Mouse (Mus musculus): ENCODE data around the gene Rph3a. TPM values are rescaled to one million over a fixed set of nuclear protein-coding genes. Genes with fewer than 3 reads are reported as not detected.
"Not testable (repeated sequence)": the region's sequence is repeated elsewhere in the genome, so short reads cannot be mapped to it uniquely, and the experiment has no call there.

Rph3a gene
- polyA plus RNA-seq, 1 experiment from 2014 or later: 0.10 TPM

GRCm38 (mm10) chr5:120906791-120907733 is 102.8 kb downstream of the Rph3a start, which contains the start of gene Oas1a:
Oas1a (minus strand) TSS chr5:120907521.
- H3K9ac ChIP-seq (ENCODE audit: low read length); H3K4me3 ChIP-seq (ENCODE audit: low read length); H3K9me3 ChIP-seq (ENCODE audit: control insufficient read depth, low read length); ATAC-seq (ENCODE audit: low read depth); H3K27ac ChIP-seq (ENCODE audit: low read length); H3K4me2 ChIP-seq (ENCODE audit: low read depth, low read length); H3K36me3 ChIP-seq (ENCODE audit: control insufficient read depth, insufficient read depth, low read length); H3K27me3 ChIP-seq (ENCODE audit: control insufficient read depth, insufficient read depth, low read depth, low read length); H3K4me1 ChIP-seq (replicated peaks; ENCODE audit: control insufficient read depth, insufficient read depth, low read length): not testable (repeated sequence)
- 37% methylated on average over 7 of the region's 12 CpGs for WGBS

- Histone ChIP-seq H3K4me1 (replicated peaks; ENCODE audit: control insufficient read depth, insufficient read depth, low read length) (no peaks in the 10 kb centered on the region), H3K9me3 (ENCODE audit: control insufficient read depth, low read length) (no peaks in the 10 kb centered on the region), H3K36me3 (ENCODE audit: control insufficient read depth, insufficient read depth, low read length) (no peaks in the 10 kb centered on the region), H3K4me2 (ENCODE audit: low read depth, low read length) (no peak overlapping the region), H3K27me3 (ENCODE audit: control insufficient read depth, insufficient read depth, low read depth, low read length) (no peaks in the 10 kb centered on the region), H3K27ac (ENCODE audit: low read length) (no peak overlapping the region), H3K4me3 (ENCODE audit: low read length) (no peak overlapping the region), H3K9ac (ENCODE audit: low read length) (no peak overlapping the region)
- no peak for ATAC-seq (ENCODE audit: low read depth)
- 89% methylated on average over 5 of the region's 5 CpGs for WGBS
Observed at GRCm38 (mm10) chr5:120902056-120902455, 107.8 kb downstream of the Rph3a start.

GRCm38 (mm10) chr5:120900666-120901065 is 109.2 kb downstream of the Rph3a start:
- Histone ChIP-seq H3K4me2 (ENCODE audit: low read depth, low read length) (no peak overlapping the region), H3K9ac (ENCODE audit: low read length) (no peak overlapping the region), H3K36me3 (ENCODE audit: control insufficient read depth, insufficient read depth, low read length) (no peaks in the 10 kb centered on the region), H3K27ac (ENCODE audit: low read length) (no peak overlapping the region), H3K27me3 (ENCODE audit: control insufficient read depth, insufficient read depth, low read depth, low read length) (no peaks in the 10 kb centered on the region), H3K9me3 (ENCODE audit: control insufficient read depth, low read length) (no peaks in the 10 kb centered on the region), H3K4me1 (replicated peaks; ENCODE audit: control insufficient read depth, insufficient read depth, low read length) (no peaks in the 10 kb centered on the region), H3K4me3 (ENCODE audit: low read length) (no peak overlapping the region)
- no peak for ATAC-seq (ENCODE audit: low read depth)
- WGBS: 48% methylated on average over 1 of the region's 1 CpGs

GRCm38 (mm10) chr5:120898726-120899125 is 111.2 kb downstream of the Rph3a start:
- Histone ChIP-seq H3K9ac (ENCODE audit: low read length) (no peak overlapping the region), H3K4me1 (replicated peaks; ENCODE audit: control insufficient read depth, insufficient read depth, low read length) (no peaks in the 10 kb centered on the region), H3K9me3 (ENCODE audit: control insufficient read depth, low read length) (no peaks in the 10 kb centered on the region)

GRCm38 (mm10) chr5:120898307-120898706 is 111.6 kb downstream of the Rph3a start:
- 78% methylated on average over 6 of the region's 6 CpGs for WGBS
- H3K36me3 ChIP-seq (ENCODE audit: control insufficient read depth, insufficient read depth, low read length): no peaks in the 10 kb centered on the region
- no peak overlapping the region for H3K27ac ChIP-seq (ENCODE audit: low read length)
- no peaks in the 10 kb centered on the region for H3K9me3 ChIP-seq (ENCODE audit: control insufficient read depth, low read length)
- H3K9ac ChIP-seq (ENCODE audit: low read length): no peak overlapping the region
- no peak for ATAC-seq (ENCODE audit: low read depth)
- H3K4me3 ChIP-seq (ENCODE audit: low read length): no peak overlapping the region
- no peak overlapping the region for H3K4me2 ChIP-seq (ENCODE audit: low read depth, low read length)
- no peaks in the 10 kb centered on the region for H3K4me1 ChIP-seq (replicated peaks; ENCODE audit: control insufficient read depth, insufficient read depth, low read length)
- H3K27me3 ChIP-seq (ENCODE audit: control insufficient read depth, insufficient read depth, low read depth, low read length): no peaks in the 10 kb centered on the region

More at GRCm38 (mm10) chr5:120898726-120899125, 111.2 kb downstream of the Rph3a start:
- Histone ChIP-seq H3K4me2 (ENCODE audit: low read depth, low read length) (no peak overlapping the region), H3K36me3 (ENCODE audit: control insufficient read depth, insufficient read depth, low read length) (no peaks in the 10 kb centered on the region), H3K27me3 (ENCODE audit: control insufficient read depth, insufficient read depth, low read depth, low read length) (no peaks in the 10 kb centered on the region), H3K4me3 (ENCODE audit: low read length) (no peak overlapping the region), H3K27ac (ENCODE audit: low read length) (no peak overlapping the region)
- no peak for ATAC-seq (ENCODE audit: low read depth)

GRCm38 (mm10) chr5:120895231-120895900 is 114.5 kb downstream of the Rph3a start:
- H3K4me3 ChIP-seq (ENCODE audit: low read length): no peak overlapping the region
- no peaks in the 10 kb centered on the region for H3K27me3 ChIP-seq (ENCODE audit: control insufficient read depth, insufficient read depth, low read depth, low read length)
- H3K27ac ChIP-seq (ENCODE audit: low read length): no peak overlapping the region
- H3K4me2 ChIP-seq (ENCODE audit: low read depth, low read length): no peak overlapping the region
- WGBS: 82% methylated on average over 11 of the region's 11 CpGs
- no peaks in the 10 kb centered on the region for H3K9me3 ChIP-seq (ENCODE audit: control insufficient read depth, low read length)
- no peak for ATAC-seq (ENCODE audit: low read depth)
- H3K9ac ChIP-seq (ENCODE audit: low read length): no peak overlapping the region
- H3K4me1 ChIP-seq (replicated peaks; ENCODE audit: control insufficient read depth, insufficient read depth, low read length): no peaks in the 10 kb centered on the region
- no peaks in the 10 kb centered on the region for H3K36me3 ChIP-seq (ENCODE audit: control insufficient read depth, insufficient read depth, low read length)

- not testable (repeated sequence) for H3K27ac ChIP-seq (ENCODE audit: low read length); H3K9ac ChIP-seq (ENCODE audit: low read length); H3K27me3 ChIP-seq (ENCODE audit: control insufficient read depth, insufficient read depth, low read depth, low read length); H3K4me1 ChIP-seq (replicated peaks; ENCODE audit: control insufficient read depth, insufficient read depth, low read length); ATAC-seq (ENCODE audit: low read depth); H3K36me3 ChIP-seq (ENCODE audit: control insufficient read depth, insufficient read depth, low read length); H3K4me2 ChIP-seq (ENCODE audit: low read depth, low read length); H3K4me3 ChIP-seq (ENCODE audit: low read length); H3K9me3 ChIP-seq (ENCODE audit: control insufficient read depth, low read length)
- 72% methylated on average over 2 of the region's 2 CpGs for WGBS
Observed at GRCm38 (mm10) chr5:120894692-120895091, 115.2 kb downstream of the Rph3a start.

GRCm38 (mm10) chr5:120893866-120894265 is 116.0 kb downstream of the Rph3a start:
- not testable (repeated sequence) for ATAC-seq (ENCODE audit: low read depth); H3K27me3 ChIP-seq (ENCODE audit: control insufficient read depth, insufficient read depth, low read depth, low read length); H3K4me2 ChIP-seq (ENCODE audit: low read depth, low read length); H3K9ac ChIP-seq (ENCODE audit: low read length); H3K4me3 ChIP-seq (ENCODE audit: low read length); H3K9me3 ChIP-seq (ENCODE audit: control insufficient read depth, low read length); H3K36me3 ChIP-seq (ENCODE audit: control insufficient read depth, insufficient read depth, low read length); H3K27ac ChIP-seq (ENCODE audit: low read length); H3K4me1 ChIP-seq (replicated peaks; ENCODE audit: control insufficient read depth, insufficient read depth, low read length)
- 93% methylated on average over 4 of the region's 4 CpGs for WGBS

GRCm38 (mm10) chr5:120892243-120892660 is 117.6 kb downstream of the Rph3a start:
- no peaks in the 10 kb centered on the region for H3K36me3 ChIP-seq (ENCODE audit: control insufficient read depth, insufficient read depth, low read length)
- H3K27me3 ChIP-seq (ENCODE audit: control insufficient read depth, insufficient read depth, low read depth, low read length): no peaks in the 10 kb centered on the region
- H3K4me2 ChIP-seq (ENCODE audit: low read depth, low read length): no peak overlapping the region
- no peak overlapping the region for H3K27ac ChIP-seq (ENCODE audit: low read length)
- H3K9me3 ChIP-seq (ENCODE audit: control insufficient read depth, low read length): no peaks in the 10 kb centered on the region
- no peak overlapping the region for H3K4me3 ChIP-seq (ENCODE audit: low read length)
- 48% methylated on average over 2 of the region's 2 CpGs for WGBS
- no peak overlapping the region for H3K9ac ChIP-seq (ENCODE audit: low read length)
- H3K4me1 ChIP-seq (replicated peaks; ENCODE audit: control insufficient read depth, insufficient read depth, low read length): no peaks in the 10 kb centered on the region
- ATAC-seq (ENCODE audit: low read depth): no peak
